25 mouse cellular contexts compared by ENCODE assay signal in genomic region chr16:76299511-76299910, GRCm38 (mm10).
A peak's percentile ranks its signal among the peaks of the same experiment; 100 is the strongest.
DNase-seq lines count a peak whose midpoint lies in the region; ATAC-seq and TF ChIP-seq lines count a peak whose summit lies in the region.
"Had no signal": no experiment of that assay in that cellular context is flagged by ENCODE, and none has a peak within 500 bp of the region (broad histone marks: within the 10 kb centered on the region; RNA-seq: fewer than 3 reads in every experiment).

No protein-coding gene starts in this region.

- H3K4me3 ChIP-seq in embryonic facial prominence, embryonic 11.5 days (ENCODE audit: low read depth, low read length): no peak overlapping the region
- H3K4me3 ChIP-seq in embryonic facial prominence, embryonic 10.5 days: no peak overlapping the region
- H3K4me3 ChIP-seq in limb, embryonic 10.5 days: no peak overlapping the region
- no peak overlapping the region for H3K4me3 ChIP-seq in cerebellum, adult 2 months (replicated peaks; ENCODE audit: insufficient read depth, low read depth, low read length)
- H3K4me3 ChIP-seq: embryonic facial prominence, embryonic 12.5 days; heart, embryonic 13.5 days; hindbrain, embryonic 12.5 days; left cerebral cortex, adult 2 months; limb, embryonic 12.5 days; liver, embryonic 15.5 days; lung, embryonic 15.5 days; megakaryocyte, embryonic 14.5 days; midbrain, embryonic 15.5 days; neural tube, embryonic 13.5 days had no signal

- no peak overlapping the region for H3K4me2 ChIP-seq in embryonic facial prominence, embryonic 11.5 days (ENCODE audit: low read depth, low read length)
- H3K4me2 ChIP-seq: embryonic facial prominence, embryonic 12.5 days; heart, embryonic 13.5 days; hindbrain, embryonic 12.5 days; limb, embryonic 12.5 days; liver, embryonic 15.5 days; lung, embryonic 15.5 days; midbrain, embryonic 15.5 days; neural tube, embryonic 13.5 days had no signal

- no peak overlapping the region for H3K27ac ChIP-seq in embryonic facial prominence, embryonic 11.5 days (replicated peaks; ENCODE audit: low read depth, low read length)
- H3K27ac ChIP-seq in embryonic facial prominence, embryonic 10.5 days (replicated peaks): no peak overlapping the region
- no peak overlapping the region for H3K27ac ChIP-seq in limb, embryonic 10.5 days
- H3K27ac ChIP-seq in cerebellum, adult 2 months (ENCODE audit: insufficient read depth, low read length): no peak overlapping the region
- H3K27ac ChIP-seq: embryonic facial prominence, embryonic 12.5 days; heart, embryonic 13.5 days; hindbrain, embryonic 12.5 days; left cerebral cortex, adult 2 months; limb, embryonic 12.5 days; liver, embryonic 15.5 days; lung, embryonic 15.5 days; midbrain, embryonic 15.5 days; neural tube, embryonic 13.5 days had no signal

- TF ChIP-seq CTCF in cerebellum, adult 2 months (IDR thresholded peaks at IDR 0.05; ENCODE audit: borderline replicate concordance, insufficient read depth, low read depth, low read length): no peak

- H3K36me3 ChIP-seq in embryonic facial prominence, embryonic 11.5 days (replicated peaks; ENCODE audit: control insufficient read depth, insufficient read depth, low read depth, low read length): 0 out of 2 replicates have a peak, but pooled peaks cover 3% of the 10 kb centered on the region
- peaks cover 13% of the 10 kb centered on the region for H3K36me3 ChIP-seq in embryonic facial prominence, embryonic 10.5 days (replicated peaks)
- H3K36me3 ChIP-seq in limb, embryonic 10.5 days: peaks cover 7% of the 10 kb centered on the region
- H3K36me3 ChIP-seq: hindbrain, embryonic 12.5 days; midbrain, embryonic 15.5 days had no signal

- 14% methylated on average over 2 of the region's 2 CpGs for WGBS in embryonic facial prominence, embryonic 11.5 days
- WGBS in embryonic facial prominence, embryonic 10.5 days: 34% methylated on average over 2 of the region's 2 CpGs
- 52% methylated on average over 2 of the region's 2 CpGs for WGBS in limb, embryonic 10.5 days
- WGBS in cerebellum, adult 2 months: 55% methylated on average over 2 of the region's 2 CpGs

- ATAC-seq in embryonic facial prominence, embryonic 11.5 days (replicated peaks; ENCODE audit: insufficient number of reproducible peaks, low FRiP score, low TSS enrichment, low read depth): no peak
- ATAC-seq: forebrain, postnatal 0 days; midbrain, embryonic 15.5 days had no signal

- H3K9ac ChIP-seq in embryonic facial prominence, embryonic 11.5 days (replicated peaks; ENCODE audit: low read length): no peak overlapping the region
- H3K9ac ChIP-seq: embryonic facial prominence, embryonic 12.5 days; forebrain, postnatal 0 days; heart, embryonic 13.5 days; hindbrain, embryonic 12.5 days; limb, embryonic 12.5 days; liver, embryonic 15.5 days; lung, embryonic 15.5 days; midbrain, embryonic 15.5 days; neural tube, embryonic 13.5 days had no signal

- no peaks in the 10 kb centered on the region for H3K27me3 ChIP-seq in embryonic facial prominence, embryonic 11.5 days (ENCODE audit: control insufficient read depth, insufficient read depth, low read length)
- H3K27me3 ChIP-seq in embryonic facial prominence, embryonic 10.5 days (replicated peaks; ENCODE audit: low read depth, poor library complexity, severe bottlenecking): no peaks in the 10 kb centered on the region
- H3K27me3 ChIP-seq in limb, embryonic 10.5 days (ENCODE audit: low read depth, poor library complexity, severe bottlenecking): no peaks in the 10 kb centered on the region
- no peaks in the 10 kb centered on the region for H3K27me3 ChIP-seq in cerebellum, adult 2 months (ENCODE audit: control insufficient read depth, insufficient read depth, low read length)
- H3K27me3 ChIP-seq: embryonic facial prominence, embryonic 12.5 days; heart, embryonic 13.5 days; hindbrain, embryonic 12.5 days; limb, embryonic 12.5 days; liver, embryonic 15.5 days; lung, embryonic 15.5 days; megakaryocyte, embryonic 14.5 days; midbrain, embryonic 15.5 days; neural tube, embryonic 13.5 days had no signal

- H3K4me1 ChIP-seq in embryonic facial prominence, embryonic 11.5 days (ENCODE audit: control insufficient read depth, insufficient read depth, low read length): no peaks in the 10 kb centered on the region
- peaks cover 30% of the 10 kb centered on the region for H3K4me1 ChIP-seq in embryonic facial prominence, embryonic 10.5 days
- peaks cover 8% of the 10 kb centered on the region; the same call in 1 of the 2 replicates for H3K4me1 ChIP-seq in limb, embryonic 10.5 days
- H3K4me1 ChIP-seq in cerebellum, adult 2 months (ENCODE audit: control insufficient read depth, insufficient read depth, low read length): peaks cover 20% of the 10 kb centered on the region

- no peaks in the 10 kb centered on the region for H3K9me3 ChIP-seq in embryonic facial prominence, embryonic 11.5 days (replicated peaks; ENCODE audit: control insufficient read depth, low read length)
- no peaks in the 10 kb centered on the region for H3K9me3 ChIP-seq in embryonic facial prominence, embryonic 10.5 days
- H3K9me3 ChIP-seq in limb, embryonic 10.5 days (replicated peaks): no peaks in the 10 kb centered on the region
- H3K9me3 ChIP-seq: embryonic facial prominence, embryonic 12.5 days; heart, embryonic 13.5 days; hindbrain, embryonic 12.5 days; limb, embryonic 12.5 days; liver, embryonic 15.5 days; lung, embryonic 15.5 days; megakaryocyte, embryonic 14.5 days; midbrain, embryonic 15.5 days; neural tube, embryonic 13.5 days had no signal

- DNase-seq in embryonic facial prominence, embryonic 11.5 days (ENCODE audit: low spot score): peak; percentile 29
- DNase-seq in embryonic facial prominence, embryonic 10.5 days (ENCODE audit: low spot score): no peak
- DNase-seq in thymus, postnatal 0 days (ENCODE audit: low spot score): peak; percentile 67
- no peak for DNase-seq in thymus, postnatal 4 days
- DNase-seq in adrenal gland, adult 8-10 months: peak; percentile 66
- peak; percentile 34 for DNase-seq in thymus, postnatal 25 days
- DNase-seq in limb, embryonic 10.5 days (ENCODE audit: low spot score): no peak
- no peak for DNase-seq in cerebellum, adult 2 months
- DNase-seq: cerebellum, adult 9-11 months; forebrain, postnatal 0 days; gastrocnemius, postnatal 14 days; heart, adult 18-20 months; kidney, adult 11 months; layer of hippocampus, adult 9-11 months; lung, postnatal 36 days had no signal

- TF ChIP-seq POLR2A in cerebellum, adult 2 months (IDR thresholded peaks at IDR 0.05; ENCODE audit: borderline replicate concordance, insufficient read depth, low read length): no peak

Comparison
In these comparisons a context has a peak if more than half of its experiments do, and no peak if none do; other contexts are left out.
1. DNase-seq: peak in embryonic facial prominence, embryonic 11.5 days (single experiment), thymus, postnatal 0 days (single experiment), adrenal gland, adult 8-10 months (single experiment) and thymus, postnatal 25 days (single experiment); none in embryonic facial prominence, embryonic 10.5 days (single experiment), thymus, postnatal 4 days (single experiment), limb, embryonic 10.5 days (single experiment) and cerebellum, adult 2 months (0 of 2).